Mouse (Mus musculus) ES-Bruce4 (cell line): Measurements from ENCODE around the gene Rab21. TPM values are rescaled to one million over a fixed set of nuclear protein-coding genes. Genes with fewer than 3 reads are reported as not detected.
A peak's percentile ranks its signal among the peaks of the same experiment; 100 is the strongest.

ENCODE experiments used
- H3K27ac ChIP-seq: 2 replicates; pipeline ENCODE4 v1.5.1; 2012; ENCODE audit warnings: low read length, inconsistent platforms; ENCODE audit not compliant: insufficient read depth
- H3K27me3 ChIP-seq: 2 replicates; pipeline ENCODE4 v1.6.1; 2012; ENCODE audit warnings: mild to moderate bottlenecking, low read length, inconsistent platforms; ENCODE audit not compliant: control insufficient read depth, poor library complexity, insufficient read depth, severe bottlenecking
- H3K36me3 ChIP-seq: 2 replicates; pipeline ENCODE4 v1.6.1; 2012; ENCODE audit warnings: inconsistent platforms, mild to moderate bottlenecking, low read length, moderate library complexity; ENCODE audit not compliant: control insufficient read depth, poor library complexity, insufficient read depth, severe bottlenecking
- H3K4me1 ChIP-seq: one replicate; pipeline ENCODE4 v1.8.1; 2011; ENCODE audit warnings: low read length; ENCODE audit not compliant: control insufficient read depth, insufficient read depth
- H3K4me3 ChIP-seq: 2 replicates; pipeline ENCODE4 v1.5.1; 2011; ENCODE audit warnings: low read depth, mild to moderate bottlenecking, low read length
- H3K9ac ChIP-seq: 2 replicates; pipeline ENCODE4 v1.6.1; 2012; ENCODE audit warnings: low read depth, mild to moderate bottlenecking, inconsistent platforms; ENCODE audit not compliant: poor library complexity, severe bottlenecking
- H3K9me3 ChIP-seq: replicated peaks from 2 replicates; pipeline ENCODE4 v1.6.1; 2012; ENCODE audit warnings: mild to moderate bottlenecking, low read length, inconsistent platforms; ENCODE audit not compliant: control insufficient read depth, poor library complexity, insufficient read depth, severe bottlenecking
- CTCF ChIP-seq: IDR thresholded peaks from one replicate; pipeline ENCODE4 v1.8.1; 2011; ENCODE audit warnings: low read depth, low read length
- EP300 ChIP-seq: IDR thresholded peaks from 2 replicates; pipeline ENCODE4 v1.6.1; 2011; ENCODE audit warnings: low read depth, low read length; ENCODE audit not compliant: insufficient read depth
- POLR2A ChIP-seq: IDR thresholded peaks from one replicate; pipeline ENCODE4 v1.8.1; 2011; ENCODE audit warnings: low read length; ENCODE audit not compliant: insufficient read depth
- polyA plus RNA-seq: library from polyadenylated mRNA; stranded (reverse); fragments of >200 nt; gene quantifications from 2 replicates; pipeline ENCODE4 v1.2.4, GENCODE M21; 2011; ENCODE audit warnings: low read depth; ENCODE audit not compliant: missing spikeins, insufficient read depth, insufficient read length

The Rab21 gene
- polyA plus RNA-seq = 37.2 and 46.8 TPM in 2 replicates

DNA sequence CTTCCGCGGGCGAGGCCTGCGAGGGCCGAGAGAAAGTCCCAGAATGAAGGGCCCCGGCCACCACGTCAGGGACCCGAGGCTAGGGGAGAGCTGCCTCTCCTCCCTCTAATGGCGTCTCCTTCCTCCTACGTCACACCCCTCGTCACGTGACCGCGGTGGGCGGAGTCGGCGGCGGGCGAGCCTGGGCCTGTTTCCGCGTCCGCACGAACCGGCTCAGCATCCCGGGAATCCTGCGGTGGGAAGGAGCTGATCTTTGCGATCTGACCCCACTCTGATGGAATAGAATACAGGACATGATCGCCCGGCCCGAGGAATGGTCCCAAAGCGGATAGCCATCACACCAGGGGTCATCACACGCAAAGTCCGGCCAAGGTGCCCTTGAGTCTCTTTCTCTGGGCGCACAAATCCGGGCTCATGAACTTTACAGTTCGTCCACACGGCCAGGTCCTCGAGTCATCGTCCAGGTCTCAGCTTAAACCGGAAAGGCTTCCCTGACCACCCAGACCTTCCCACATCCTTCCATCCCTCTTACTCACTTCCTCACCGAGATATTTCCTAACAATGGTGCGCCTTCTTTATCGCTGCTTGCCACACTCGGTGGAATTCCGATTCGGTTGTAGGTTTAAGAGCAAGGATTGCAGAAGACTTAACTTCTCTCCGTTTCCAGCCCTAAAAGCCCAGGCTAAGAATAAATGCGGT, at the start of gene Rab21:
Gene Rab21 (minus strand): TSS at position 122 of the 699 bp plus-strand sequence.
- peak within 1 kb of the TSS; percentile 98 for H3K4me3 ChIP-seq
- H3K36me3 ChIP-seq = no peaks in the 10 kb centered on the region; the same call in 1 of the 2 replicates
- peak; percentile 74; the same call in 1 of the 2 replicates for TF ChIP-seq EP300
- peak; percentile 85 for TF ChIP-seq POLR2A
- TF ChIP-seq CTCF = no peak
- H3K27me3 ChIP-seq = no peaks in the 10 kb centered on the region
- H3K4me1 ChIP-seq = peaks cover 2% of the 10 kb centered on the region
- no peaks in the 10 kb centered on the region for H3K9me3 ChIP-seq
- peak within 1 kb of the TSS; percentile 91 for H3K9ac ChIP-seq
- H3K27ac ChIP-seq = peak within 1 kb of the TSS; percentile 88

DNA sequence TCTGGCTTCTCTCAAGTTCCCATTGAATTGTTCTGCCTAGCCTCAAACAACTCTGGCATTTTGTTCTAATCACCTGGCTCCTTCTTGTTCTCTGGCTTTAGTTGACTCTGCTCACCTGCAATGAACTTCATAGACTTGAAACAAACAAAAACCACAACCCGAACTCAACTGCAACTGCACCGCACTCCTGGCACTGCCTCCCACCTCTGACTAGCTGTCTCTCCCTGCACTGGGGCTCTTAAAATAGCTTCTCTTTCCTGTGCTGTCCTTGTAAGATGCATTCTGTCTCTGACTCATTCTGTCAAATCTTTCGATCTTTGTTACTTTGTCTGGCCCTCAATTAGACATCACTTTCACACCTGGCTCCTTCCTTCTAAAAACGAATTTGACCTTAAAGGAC, 47.8 kb upstream of the Rab21 start:
- TF ChIP-seq CTCF (no peak), EP300 (no peak), POLR2A (no peak)
- H3K27ac ChIP-seq = peak overlapping the region; percentile 53
- no peaks in the 10 kb centered on the region for H3K9me3 ChIP-seq
- no peaks in the 10 kb centered on the region for H3K36me3 ChIP-seq
- H3K9ac ChIP-seq = peak overlapping the region; percentile 75
- no peaks in the 10 kb centered on the region for H3K27me3 ChIP-seq
- H3K4me1 ChIP-seq = peaks cover 4% of the 10 kb centered on the region
- peak overlapping the region; percentile 1; the same call in 1 of the 2 replicates for H3K4me3 ChIP-seq

DNA sequence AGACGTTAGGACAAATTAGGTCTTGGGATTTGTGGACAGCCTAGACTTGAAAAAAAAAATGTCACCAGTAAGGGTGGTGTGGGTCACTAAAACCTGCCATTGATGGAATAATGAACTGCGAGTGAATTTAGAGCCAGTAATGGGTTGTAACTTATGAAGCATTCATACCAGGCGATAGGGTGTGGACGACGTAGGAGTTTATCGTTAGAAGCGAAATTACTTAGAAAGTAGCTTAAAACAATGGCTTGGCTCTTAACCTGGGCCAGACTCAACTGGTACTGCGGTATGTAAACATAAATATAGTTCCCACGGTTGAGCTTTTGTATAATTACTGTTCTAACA, 47.2 kb upstream of the Rab21 start:
- H3K4me3 ChIP-seq = peak overlapping the region; percentile 11
- H3K9ac ChIP-seq = peak overlapping the region; percentile 75
- TF ChIP-seq EP300 (no peak), POLR2A (no peak), CTCF (no peak)
- no peaks in the 10 kb centered on the region for H3K27me3 ChIP-seq
- no peaks in the 10 kb centered on the region for H3K36me3 ChIP-seq
- H3K27ac ChIP-seq = peak overlapping the region; percentile 92
- H3K9me3 ChIP-seq = no peaks in the 10 kb centered on the region
- H3K4me1 ChIP-seq = peaks cover 4% of the 10 kb centered on the region

DNA sequence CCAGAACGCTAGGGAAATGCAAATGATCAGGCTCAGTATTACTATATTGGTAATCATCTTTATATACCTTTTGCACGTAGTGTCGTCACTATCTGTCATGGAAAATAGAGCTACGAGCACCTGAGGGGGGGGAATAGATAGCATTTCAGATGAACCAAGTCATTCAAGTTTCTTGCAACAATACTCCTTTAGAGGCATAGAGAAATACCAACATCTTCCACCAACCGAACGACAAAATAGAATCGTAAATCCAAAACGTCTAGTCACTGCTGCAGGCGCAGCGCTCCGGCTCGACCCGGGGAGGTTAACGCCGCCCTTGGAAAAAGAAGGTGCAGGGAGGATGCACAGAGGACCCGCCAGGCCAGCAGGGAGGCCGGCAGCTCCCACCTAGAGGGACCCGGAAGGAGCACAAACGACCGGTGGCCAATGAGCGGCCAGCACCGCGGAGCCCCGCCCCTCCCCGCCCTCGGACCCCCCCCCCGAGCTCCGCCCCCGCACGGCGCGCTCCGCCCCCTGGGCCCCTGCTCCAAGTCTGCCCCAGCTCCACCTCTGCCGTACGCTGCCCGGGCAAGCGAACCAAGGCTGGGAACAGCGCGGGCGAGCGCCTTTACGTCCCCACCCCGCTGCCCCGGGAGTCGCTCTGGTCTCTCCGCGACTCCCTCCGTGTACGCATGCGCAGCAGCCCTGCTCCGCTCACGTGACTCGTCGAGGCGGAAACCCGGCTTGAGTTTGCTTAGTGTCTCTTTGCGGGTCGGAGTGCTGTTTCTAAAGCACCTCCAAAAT, 46.6 kb upstream of the Rab21 start, which contains the start of gene Tmem19:
Gene Tmem19 (minus strand): TSS at position 662 of the 783 bp plus-strand sequence.
- no peaks in the 10 kb centered on the region for H3K27me3 ChIP-seq
- no peaks in the 10 kb centered on the region for H3K36me3 ChIP-seq
- peak within 1 kb of the TSS; percentile 92 for H3K27ac ChIP-seq
- no peaks in the 10 kb centered on the region for H3K9me3 ChIP-seq
- peaks cover 4% of the 10 kb centered on the region for H3K4me1 ChIP-seq
- H3K9ac ChIP-seq = peak within 1 kb of the TSS; percentile 75
- TF ChIP-seq EP300 (no peak), CTCF (no peak), POLR2A (peak; percentile 59)
- H3K4me3 ChIP-seq = peak within 1 kb of the TSS; percentile 85

DNA sequence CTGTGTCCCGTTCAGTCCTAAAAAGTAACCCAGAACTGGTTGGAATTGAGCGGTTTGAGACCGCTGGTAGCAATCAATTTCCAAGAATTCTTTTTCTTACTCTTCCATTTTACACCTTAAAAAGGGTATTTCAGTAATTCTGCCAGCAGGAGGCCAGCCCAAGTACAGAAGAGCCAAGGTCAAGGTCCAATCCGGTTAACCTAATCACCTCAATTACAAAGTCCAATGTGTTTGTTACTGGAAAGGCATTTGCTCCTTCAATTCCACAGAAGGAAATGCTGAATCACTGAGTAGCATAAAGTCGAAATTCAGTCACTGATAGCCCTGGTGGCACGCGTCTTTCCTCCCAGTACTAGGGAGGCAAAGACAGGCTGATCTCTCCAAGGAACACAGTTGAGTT, 43.7 kb upstream of the Rab21 start:
- Histone ChIP-seq H3K4me3 (no peak overlapping the region), H3K9ac (no peak overlapping the region; the same call in 1 of the 2 replicates), H3K27me3 (no peaks in the 10 kb centered on the region), H3K27ac (peak overlapping the region; percentile 57), H3K4me1 (peaks cover 4% of the 10 kb centered on the region), H3K9me3 (no peaks in the 10 kb centered on the region), H3K36me3 (no peaks in the 10 kb centered on the region)
- TF ChIP-seq EP300 = no peak
